Mouse (Mus musculus): ENCODE data around the gene Vps13d. TPM values are rescaled to one million over a fixed set of nuclear protein-coding genes. Genes with fewer than 3 reads are reported as not detected.

Vps13d gene
- polyA plus RNA-seq, 1 experiment from 2014 or later: 12.1 TPM

GRCm38 (mm10) chr4:145041223-145041870 lies 153.5 kb downstream of the Vps13d start:
- no peaks in the 10 kb centered on the region for H3K27me3 ChIP-seq (ENCODE audit: control insufficient read depth, insufficient read depth, low read length)
- DNase-seq (ENCODE audit: low spot score) (no peak), ATAC-seq (ENCODE audit: low FRiP score) (no peak)
- no peak overlapping the region for H3K4me3 ChIP-seq (replicated peaks; ENCODE audit: low read length)
- H3K9ac ChIP-seq: no peak overlapping the region
- peaks cover 86% of the 10 kb centered on the region for H3K36me3 ChIP-seq (replicated peaks; ENCODE audit: control insufficient read depth, insufficient read depth)
- no peaks in the 10 kb centered on the region for H3K4me1 ChIP-seq (replicated peaks; ENCODE audit: control insufficient read depth, insufficient read depth, low read length)
- no peaks in the 10 kb centered on the region for H3K9me3 ChIP-seq (ENCODE audit: control insufficient read depth, low read length)
- 89% methylated on average over 6 of the region's 6 CpGs for WGBS
- H3K4me2 ChIP-seq (replicated peaks): no peak overlapping the region
- H3K27ac ChIP-seq: no peak overlapping the region

GRCm38 (mm10) chr4:145037631-145038416 lies 157.0 kb downstream of the Vps13d start:
- H3K4me3 ChIP-seq (replicated peaks; ENCODE audit: low read length): no peak overlapping the region
- 87% methylated on average over 5 of the region's 5 CpGs for WGBS
- no peak overlapping the region for H3K4me2 ChIP-seq (replicated peaks)
- H3K36me3 ChIP-seq (replicated peaks; ENCODE audit: control insufficient read depth, insufficient read depth): peaks cover 52% of the 10 kb centered on the region
- no peak overlapping the region for H3K9ac ChIP-seq
- DNase-seq (ENCODE audit: low spot score): no peak
- H3K27me3 ChIP-seq (ENCODE audit: control insufficient read depth, insufficient read depth, low read length): no peaks in the 10 kb centered on the region
- ATAC-seq (ENCODE audit: low FRiP score): no peak
- no peaks in the 10 kb centered on the region for H3K9me3 ChIP-seq (ENCODE audit: control insufficient read depth, low read length)
- H3K4me1 ChIP-seq (replicated peaks; ENCODE audit: control insufficient read depth, insufficient read depth, low read length): no peaks in the 10 kb centered on the region; the same call in 1 of the 2 replicates
- H3K27ac ChIP-seq: no peak overlapping the region

- no peak overlapping the region for H3K4me3 ChIP-seq (replicated peaks; ENCODE audit: low read length)
- peaks cover 43% of the 10 kb centered on the region for H3K36me3 ChIP-seq (replicated peaks; ENCODE audit: control insufficient read depth, insufficient read depth)
- no peak overlapping the region for H3K27ac ChIP-seq
- ATAC-seq (ENCODE audit: low FRiP score) (no peak), DNase-seq (ENCODE audit: low spot score) (no peak)
- H3K27me3 ChIP-seq (ENCODE audit: control insufficient read depth, insufficient read depth, low read length): no peaks in the 10 kb centered on the region
- H3K4me2 ChIP-seq (replicated peaks): no peak overlapping the region
- no peak overlapping the region for H3K9ac ChIP-seq
- no peaks in the 10 kb centered on the region; the same call in 1 of the 2 replicates for H3K4me1 ChIP-seq (replicated peaks; ENCODE audit: control insufficient read depth, insufficient read depth, low read length)
- WGBS: 75% methylated on average over 3 of the region's 3 CpGs
- H3K9me3 ChIP-seq (ENCODE audit: control insufficient read depth, low read length): no peaks in the 10 kb centered on the region
These were observed 157.8 kb downstream of the Vps13d start for GRCm38 (mm10) chr4:145037006-145037405.

GRCm38 (mm10) chr4:145035450-145035849 lies 159.4 kb downstream of the Vps13d start:
- WGBS: 79% methylated on average over 3 of the region's 3 CpGs
- no peak for DNase-seq (ENCODE audit: low spot score)
- Histone ChIP-seq H3K27me3 (ENCODE audit: control insufficient read depth, insufficient read depth, low read length) (no peaks in the 10 kb centered on the region), H3K4me2 (replicated peaks) (no peak overlapping the region), H3K36me3 (replicated peaks; ENCODE audit: control insufficient read depth, insufficient read depth) (peaks cover 29% of the 10 kb centered on the region), H3K9ac (no peak overlapping the region), H3K9me3 (ENCODE audit: control insufficient read depth, low read length) (no peaks in the 10 kb centered on the region), H3K4me3 (replicated peaks; ENCODE audit: low read length) (no peak overlapping the region), H3K27ac (no peak overlapping the region), H3K4me1 (replicated peaks; ENCODE audit: control insufficient read depth, insufficient read depth, low read length) (no peaks in the 10 kb centered on the region; the same call in 1 of the 2 replicates)
- ATAC-seq (ENCODE audit: low FRiP score): no peak

- Histone ChIP-seq H3K27ac (no peak overlapping the region), H3K36me3 (replicated peaks; ENCODE audit: control insufficient read depth, insufficient read depth) (peaks cover 21% of the 10 kb centered on the region), H3K27me3 (ENCODE audit: control insufficient read depth, insufficient read depth, low read length) (no peaks in the 10 kb centered on the region), H3K4me1 (replicated peaks; ENCODE audit: control insufficient read depth, insufficient read depth, low read length) (no peaks in the 10 kb centered on the region; the same call in 1 of the 2 replicates), H3K4me3 (replicated peaks; ENCODE audit: low read length) (no peak overlapping the region), H3K4me2 (replicated peaks) (no peak overlapping the region), H3K9me3 (ENCODE audit: control insufficient read depth, low read length) (no peaks in the 10 kb centered on the region), H3K9ac (no peak overlapping the region)
- ATAC-seq (ENCODE audit: low FRiP score) (peak; percentile 38; the same call in 1 of the 2 replicates), DNase-seq (ENCODE audit: low spot score) (no peak)
- WGBS: 13% methylated on average over 11 of the region's 11 CpGs
These were observed 160.1 kb downstream of the Vps13d start for GRCm38 (mm10) chr4:145034506-145035243.

- no peak overlapping the region for H3K9ac ChIP-seq
- no peak for ATAC-seq (ENCODE audit: low FRiP score)
- H3K27me3 ChIP-seq (ENCODE audit: control insufficient read depth, insufficient read depth, low read length): no peaks in the 10 kb centered on the region
- DNase-seq (ENCODE audit: low spot score): no peak
- no peak overlapping the region for H3K4me2 ChIP-seq (replicated peaks)
- no peaks in the 10 kb centered on the region for H3K9me3 ChIP-seq (ENCODE audit: control insufficient read depth, low read length)
- H3K4me3 ChIP-seq (replicated peaks; ENCODE audit: low read length): no peak overlapping the region
- WGBS: 86% methylated on average over 2 of the region's 2 CpGs
- H3K4me1 ChIP-seq (replicated peaks; ENCODE audit: control insufficient read depth, insufficient read depth, low read length): no peaks in the 10 kb centered on the region; the same call in 1 of the 2 replicates
- H3K36me3 ChIP-seq (replicated peaks; ENCODE audit: control insufficient read depth, insufficient read depth): peaks cover 11% of the 10 kb centered on the region
- H3K27ac ChIP-seq: no peak overlapping the region
These were observed 161.4 kb downstream of the Vps13d start for GRCm38 (mm10) chr4:145033392-145033791.

- H3K27ac ChIP-seq: no peak overlapping the region
These were observed 162.2 kb downstream of the Vps13d start for GRCm38 (mm10) chr4:145032637-145033036.

GRCm38 (mm10) chr4:145031510-145031909 lies 163.3 kb downstream of the Vps13d start:
- Histone ChIP-seq H3K9ac (no peak overlapping the region), H3K9me3 (ENCODE audit: control insufficient read depth, low read length) (no peaks in the 10 kb centered on the region), H3K4me2 (replicated peaks) (no peak overlapping the region), H3K27me3 (ENCODE audit: control insufficient read depth, insufficient read depth, low read length) (no peaks in the 10 kb centered on the region), H3K36me3 (replicated peaks; ENCODE audit: control insufficient read depth, insufficient read depth) (no peaks in the 10 kb centered on the region; the same call in 1 of the 2 replicates), H3K27ac (no peak overlapping the region), H3K4me1 (replicated peaks; ENCODE audit: control insufficient read depth, insufficient read depth, low read length) (no peaks in the 10 kb centered on the region; the same call in 1 of the 2 replicates), H3K4me3 (replicated peaks; ENCODE audit: low read length) (no peak overlapping the region)
- WGBS: 82% methylated on average over 4 of the region's 4 CpGs
- DNase-seq (ENCODE audit: low spot score) (no peak), ATAC-seq (ENCODE audit: low FRiP score) (no peak)

More at GRCm38 (mm10) chr4:145032637-145033036, 162.2 kb downstream of the Vps13d start:
- H3K36me3 ChIP-seq (replicated peaks; ENCODE audit: control insufficient read depth, insufficient read depth): peaks cover 4% of the 10 kb centered on the region
- no peaks in the 10 kb centered on the region for H3K9me3 ChIP-seq (ENCODE audit: control insufficient read depth, low read length)
- H3K27me3 ChIP-seq (ENCODE audit: control insufficient read depth, insufficient read depth, low read length): no peaks in the 10 kb centered on the region
- H3K4me2 ChIP-seq (replicated peaks): no peak overlapping the region
- DNase-seq (ENCODE audit: low spot score) (no peak), ATAC-seq (ENCODE audit: low FRiP score) (no peak)
- H3K4me1 ChIP-seq (replicated peaks; ENCODE audit: control insufficient read depth, insufficient read depth, low read length): no peaks in the 10 kb centered on the region; the same call in 1 of the 2 replicates
- 77% methylated on average over 2 of the region's 2 CpGs for WGBS
- no peak overlapping the region for H3K4me3 ChIP-seq (replicated peaks; ENCODE audit: low read length)
- H3K9ac ChIP-seq: no peak overlapping the region

- peaks cover 5% of the 10 kb centered on the region; the same call in 1 of the 2 replicates for H3K4me1 ChIP-seq (replicated peaks; ENCODE audit: control insufficient read depth, insufficient read depth, low read length)
- ATAC-seq (ENCODE audit: low FRiP score): no peak
- H3K36me3 ChIP-seq (replicated peaks; ENCODE audit: control insufficient read depth, insufficient read depth): no peaks in the 10 kb centered on the region; the same call in 1 of the 2 replicates
- no peak overlapping the region for H3K4me2 ChIP-seq (replicated peaks)
- H3K27me3 ChIP-seq (ENCODE audit: control insufficient read depth, insufficient read depth, low read length): no peaks in the 10 kb centered on the region
- H3K9ac ChIP-seq: no peak overlapping the region
- H3K4me3 ChIP-seq (replicated peaks; ENCODE audit: low read length): no peak overlapping the region
- 82% methylated on average over 7 of the region's 7 CpGs for WGBS
- no peak overlapping the region for H3K27ac ChIP-seq
- no peak for DNase-seq (ENCODE audit: low spot score)
- no peaks in the 10 kb centered on the region for H3K9me3 ChIP-seq (ENCODE audit: control insufficient read depth, low read length)
These were observed 168.4 kb downstream of the Vps13d start for GRCm38 (mm10) chr4:145026449-145026851.
